Mouse (Mus musculus) olfactory bulb, adult 2 months (tissue): ENCODE measurements around the gene Olfr113. TPM values are rescaled to one million over a fixed set of nuclear protein-coding genes. Genes with fewer than 3 reads are reported as not detected.
"Not testable (repeated sequence)": the region's sequence is repeated elsewhere in the genome, so short reads cannot be mapped to it uniquely, and the experiment has no call there.

Source experiments
- H3K27ac ChIP-seq: fragments of 200-500 bp; 2 replicates; pipeline ENCODE4 v1.5.1; 2012; ENCODE audit warnings: low read depth, low read length; ENCODE audit not compliant: insufficient read depth
- H3K4me1 ChIP-seq: fragments of 200-500 bp; 2 replicates; pipeline ENCODE4 v1.6.1; 2012; ENCODE audit warnings: low read length; ENCODE audit not compliant: control insufficient read depth, insufficient read depth
- H3K4me3 ChIP-seq: fragments of 200-500 bp; 2 replicates; pipeline ENCODE4 v1.5.1; 2012; ENCODE audit warnings: mild to moderate bottlenecking, low read depth, low read length, moderate library complexity; ENCODE audit not compliant: insufficient read depth
- CTCF ChIP-seq: fragments of 200-500 bp; IDR thresholded peaks from 2 replicates; pipeline ENCODE4 v1.5.1; 2012; ENCODE audit warnings: low read depth, mild to moderate bottlenecking, low read length, moderate library complexity; ENCODE audit not compliant: insufficient read depth
- POLR2A ChIP-seq: fragments of 200-500 bp; IDR thresholded peaks from 2 replicates; pipeline ENCODE4 v1.6.1; 2012; ENCODE audit warnings: mild to moderate bottlenecking, low read depth, low read length, moderate library complexity; ENCODE audit not compliant: insufficient read depth
- WGBS: fragments of 180-500 bp; shearing (Covaris S2); methylation state at CpG from one replicate; pipeline ENCODE4 v1.1.7; 2018; 5-methylcytosine and 5-hydroxymethylcytosine counted together
- polyA plus RNA-seq: library from polyadenylated mRNA; stranded (reverse); fragments of >200 nt; gene quantifications from 2 replicates; pipeline ENCODE4 v1.2.4, GENCODE M21; 2012; ENCODE audit warnings: low replicate concordance; ENCODE audit not compliant: missing spikeins, insufficient read depth, insufficient read length

The Olfr113 gene
- polyA plus RNA-seq, result not detected in 2 replicates

DNA sequence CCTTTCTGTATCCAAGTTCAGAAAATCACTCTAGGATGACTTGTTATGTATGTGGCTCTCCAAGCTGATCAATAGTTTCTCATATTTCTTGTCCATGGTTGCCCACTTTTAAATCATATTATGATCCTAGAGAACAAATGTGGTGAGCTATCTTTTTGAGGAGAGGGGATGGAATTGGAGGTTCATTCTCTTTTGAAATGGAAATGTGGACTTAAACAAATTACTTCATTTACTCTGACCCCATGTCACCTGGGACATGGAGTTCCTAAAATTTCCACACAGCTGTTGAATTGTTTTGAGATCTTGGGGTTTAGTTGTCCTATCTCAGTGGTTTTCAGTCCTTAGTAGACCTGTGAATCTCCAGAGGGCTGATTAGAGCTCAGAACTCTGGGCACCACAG lies at the start of gene Olfr113:
Gene Olfr113, minus strand, starts transcription at position 101 of the 400 bp plus-strand sequence.
- no peaks in the 10 kb centered on the region for H3K4me1 ChIP-seq
- no peak for TF ChIP-seq POLR2A
- TF ChIP-seq CTCF, result no peak
- H3K4me3 ChIP-seq, result no peak within 1 kb of the TSS
- no peak within 1 kb of the TSS for H3K27ac ChIP-seq

DNA sequence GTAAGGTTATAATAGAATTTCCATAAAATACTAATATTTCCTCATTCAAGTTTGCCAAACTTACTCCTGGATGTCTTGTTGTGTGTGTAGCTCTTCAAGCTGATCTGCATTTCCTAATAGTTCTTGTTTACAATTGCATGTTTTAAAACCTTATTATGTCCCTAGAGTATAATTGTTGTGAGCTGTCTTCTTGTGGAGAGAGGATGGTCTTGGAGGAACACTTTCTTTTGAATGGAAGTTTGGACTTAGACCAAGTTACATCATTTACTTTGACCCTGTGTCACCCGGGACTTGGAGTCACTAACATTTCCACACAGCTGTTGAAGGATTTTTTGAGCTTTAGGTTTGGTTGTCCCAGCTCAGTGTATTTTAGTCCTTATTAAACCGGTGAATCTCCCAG lies 49.5 kb upstream of the Olfr113 start, which contains the start of the genes Olfr115 and Olfr116:
Gene Olfr115, minus strand, starts transcription at position 101 of the 400 bp plus-strand sequence.
Gene Olfr116, minus strand, starts transcription at position 191 of the 400 bp plus-strand sequence.
- H3K27ac ChIP-seq, result no peak within 1 kb of the TSS
- 85% methylated on average over 2 of the region's 2 CpGs for WGBS
- no peaks in the 10 kb centered on the region for H3K4me1 ChIP-seq
- no peak for TF ChIP-seq POLR2A
- TF ChIP-seq CTCF, result no peak
- H3K4me3 ChIP-seq, result no peak within 1 kb of the TSS

DNA sequence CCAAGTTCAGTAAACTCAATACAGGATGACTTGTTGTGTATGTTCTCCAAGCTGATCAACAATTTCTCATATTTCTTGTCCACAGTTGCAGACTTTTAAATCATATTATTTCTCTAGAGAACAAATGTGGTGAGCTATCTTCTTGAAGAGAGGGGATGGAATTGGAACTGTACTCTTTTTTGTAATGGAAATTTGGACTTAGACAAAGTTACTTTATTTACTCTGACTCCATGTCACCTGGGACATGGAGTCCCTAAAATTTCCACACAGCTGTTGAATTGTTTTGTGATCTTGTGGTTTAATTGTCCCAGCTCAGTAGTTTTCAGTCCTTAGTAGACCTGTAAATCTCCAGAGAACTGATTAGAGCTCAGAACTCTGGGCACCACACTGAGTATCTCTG lies 15.2 kb upstream of the Olfr113 start, which contains the start of gene Olfr114:
Gene Olfr114, minus strand, starts transcription at position 101 of the 400 bp plus-strand sequence.
- TF ChIP-seq POLR2A (no peak), CTCF (no peak)
- H3K4me3 ChIP-seq, result no peak within 1 kb of the TSS
- no peaks in the 10 kb centered on the region for H3K4me1 ChIP-seq
- H3K27ac ChIP-seq, result no peak within 1 kb of the TSS

- TF ChIP-seq CTCF (no peak), POLR2A (no peak)
- H3K27ac ChIP-seq, result no peak within 1 kb of the TSS
- no peak within 1 kb of the TSS for H3K4me3 ChIP-seq
- no peaks in the 10 kb centered on the region for H3K4me1 ChIP-seq
These were observed 8.1 kb downstream of the Olfr113 start, which contains the start of gene Olfr112 for GRCm38 (mm10) chr17:37569351-37569750. TSS of gene Olfr112 (minus strand) at chr17:37569451.

DNA sequence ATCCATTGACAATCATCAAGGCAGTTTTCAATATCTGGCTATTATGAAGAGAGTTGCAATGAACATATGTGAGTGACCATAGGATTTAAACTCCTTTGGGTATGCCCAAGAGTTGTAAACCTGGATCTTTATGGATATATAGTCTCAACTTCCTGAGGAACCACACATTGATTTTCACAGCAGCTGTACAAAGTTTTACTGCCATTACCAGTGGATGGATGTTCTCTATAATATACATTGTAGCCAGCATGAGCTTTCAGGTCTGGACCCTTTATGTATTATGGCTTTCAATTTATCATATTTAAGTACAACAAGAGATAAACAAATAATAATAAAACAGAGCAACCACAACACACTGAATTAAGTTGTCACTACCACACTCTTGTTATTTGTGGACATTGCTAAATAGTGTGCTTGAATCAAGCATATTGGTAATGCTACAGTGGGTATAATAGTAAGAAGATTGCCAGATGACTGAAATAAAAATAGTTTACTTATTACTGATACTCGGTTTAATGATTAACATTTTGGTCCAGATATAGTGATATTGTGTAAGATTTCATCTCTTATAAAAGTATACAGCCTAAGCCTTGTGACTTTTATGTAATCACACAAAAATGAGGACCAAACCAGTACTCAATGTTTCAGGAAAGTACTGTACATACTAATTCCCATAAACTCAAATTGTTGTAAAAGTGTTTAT lies 18.4 kb downstream of the Olfr113 start:
- H3K4me3 ChIP-seq, result no peak overlapping the region
- no peaks in the 10 kb centered on the region for H3K4me1 ChIP-seq
- TF ChIP-seq CTCF (no peak), POLR2A (no peak)
- no peak overlapping the region for H3K27ac ChIP-seq
- WGBS, result 48% methylated on average over 1 of the region's 1 CpGs

- TF ChIP-seq POLR2A (no peak), CTCF (no peak)
- 39% methylated on average over 3 of the region's 3 CpGs for WGBS
- Histone ChIP-seq H3K4me3 (no peak overlapping the region), H3K4me1 (no peaks in the 10 kb centered on the region), H3K27ac (no peak overlapping the region)
These were observed 33.5 kb downstream of the Olfr113 start for GRCm38 (mm10) chr17:37543800-37544435.

- no peak for TF ChIP-seq CTCF
- no peak for TF ChIP-seq POLR2A
- WGBS, result 78% methylated on average over 4 of the region's 4 CpGs
- H3K4me3 ChIP-seq, result no peak overlapping the region
These were observed 35.9 kb downstream of the Olfr113 start for GRCm38 (mm10) chr17:37541454-37542119.

DNA sequence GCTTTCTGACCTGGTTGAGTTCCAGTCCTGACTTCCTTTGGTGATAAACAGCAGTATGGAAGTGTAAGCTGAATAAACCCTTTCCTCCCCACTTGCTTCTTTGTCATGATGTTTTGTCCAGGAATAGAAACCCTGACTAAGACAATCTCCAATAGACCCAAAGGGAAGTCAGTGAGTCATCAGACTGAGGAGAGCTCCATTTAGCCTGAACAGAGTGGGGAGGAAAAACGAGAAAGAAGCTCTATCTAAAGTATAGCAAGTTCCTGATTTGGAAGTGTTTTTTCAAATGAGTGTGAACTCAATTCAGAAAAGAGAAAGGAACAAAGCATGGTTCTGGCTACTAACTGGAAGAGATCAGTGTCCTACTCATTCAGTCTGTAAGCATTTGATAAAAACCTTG lies 39.0 kb downstream of the Olfr113 start:
- not testable (repeated sequence) for H3K4me3 ChIP-seq, H3K4me1 ChIP-seq, H3K27ac ChIP-seq
- 46% methylated on average over 1 of the region's 1 CpGs for WGBS

More at GRCm38 (mm10) chr17:37541454-37542119, 35.9 kb downstream of the Olfr113 start:
- no peaks in the 10 kb centered on the region for H3K4me1 ChIP-seq
- H3K27ac ChIP-seq, result no peak overlapping the region

GRCm38 (mm10) chr17:37535173-37535572 lies 42.3 kb downstream of the Olfr113 start:
- no peaks in the 10 kb centered on the region for H3K4me1 ChIP-seq

DNA sequence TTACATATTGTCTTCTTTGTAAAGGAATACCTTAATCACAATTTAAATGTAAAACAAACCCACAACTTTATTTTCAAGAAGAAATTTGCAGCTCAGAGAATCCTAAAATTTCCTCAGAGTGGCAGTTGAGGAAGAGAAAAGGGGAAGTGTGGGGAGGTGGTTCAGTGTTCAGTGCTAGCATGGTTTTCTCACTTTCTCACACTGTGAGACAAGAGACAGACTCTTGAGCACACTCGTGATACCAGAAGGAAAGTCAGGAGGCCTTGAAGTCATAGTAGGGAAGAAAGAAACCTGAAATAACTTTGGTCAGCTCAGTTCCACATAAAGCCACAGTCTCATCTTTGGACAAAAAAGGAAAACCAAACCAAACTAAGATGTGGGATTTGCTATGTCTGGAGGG lies 52.0 kb downstream of the Olfr113 start:
- not testable (repeated sequence) for H3K4me1 ChIP-seq, H3K27ac ChIP-seq, H3K4me3 ChIP-seq
- 73% methylated on average over 1 of the region's 1 CpGs for WGBS

More at GRCm38 (mm10) chr17:37535173-37535572, 42.3 kb downstream of the Olfr113 start:
- Histone ChIP-seq H3K27ac (no peak overlapping the region), H3K4me3 (no peak overlapping the region)
- no peak for TF ChIP-seq CTCF
- no peak for TF ChIP-seq POLR2A

DNA sequence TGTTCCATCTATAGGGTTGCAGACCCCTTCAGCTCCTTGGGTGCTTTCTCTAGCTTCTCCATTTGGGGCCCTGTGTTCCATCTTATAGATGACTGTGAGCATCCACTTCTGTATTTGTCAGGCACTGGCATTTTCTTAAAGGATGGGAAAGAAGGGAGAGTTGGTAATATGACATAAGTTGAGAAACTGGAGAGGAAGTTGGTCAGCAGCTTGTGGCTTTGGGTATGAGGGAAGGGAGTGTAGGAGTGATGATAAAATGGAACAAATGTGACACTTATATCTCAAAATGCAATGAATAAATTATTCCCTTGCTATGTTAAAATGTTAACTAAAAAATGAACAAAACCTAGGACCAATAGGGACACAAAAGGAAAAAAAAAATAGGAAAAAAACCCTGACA lies 52.9 kb downstream of the Olfr113 start:
- not testable (repeated sequence) for H3K4me3 ChIP-seq, H3K27ac ChIP-seq, H3K4me1 ChIP-seq
